Mouse (Mus musculus) yolk sac, embryonic 10.5 days (tissue): ENCODE data around the gene Fyb2.
"Not testable (repeated sequence)": the region's sequence is repeated elsewhere in the genome, so short reads cannot be mapped to it uniquely, and the experiment has no call there.

ENCODE experiments used
- DNase-seq: peaks from one replicate; pipeline ENCODE4 v3.0.0-alpha.2; 2017; ENCODE audit warnings: low spot score

The Fyb2 gene

GRCm38 (mm10) chr4:104939535-104939934, 26.3 kb downstream of the Fyb2 start:
- no peak for DNase-seq

GRCm38 (mm10) chr4:104941895-104942294, 28.6 kb downstream of the Fyb2 start:
- DNase-seq: no peak

GRCm38 (mm10) chr4:104944482-104944881, 31.2 kb downstream of the Fyb2 start:
- no peak for DNase-seq

GRCm38 (mm10) chr4:104948886-104949285, 35.6 kb downstream of the Fyb2 start:
- no peak for DNase-seq

GRCm38 (mm10) chr4:104949304-104949703, 36.0 kb downstream of the Fyb2 start:
- DNase-seq: no peak

GRCm38 (mm10) chr4:104951280-104951878, 38.1 kb downstream of the Fyb2 start:
- DNase-seq: no peak

- no peak for DNase-seq
Measured at GRCm38 (mm10) chr4:104956691-104957090, 43.4 kb downstream of the Fyb2 start.

GRCm38 (mm10) chr4:104961431-104961830, 48.2 kb downstream of the Fyb2 start:
- DNase-seq: no peak

GRCm38 (mm10) chr4:104972606-104973005, 59.4 kb downstream of the Fyb2 start:
- DNase-seq: peak; percentile 11

GRCm38 (mm10) chr4:104975162-104975830, 62.0 kb downstream of the Fyb2 start:
- DNase-seq: no peak

- DNase-seq: no peak
Measured at GRCm38 (mm10) chr4:104985960-104986632, 72.8 kb downstream of the Fyb2 start.

GRCm38 (mm10) chr4:104987631-104988030, 74.4 kb downstream of the Fyb2 start:
- DNase-seq: no peak

GRCm38 (mm10) chr4:104988102-104988501, 74.8 kb downstream of the Fyb2 start:
- DNase-seq: no peak

- DNase-seq: no peak
Measured at GRCm38 (mm10) chr4:104988709-104989108, 75.5 kb downstream of the Fyb2 start.

GRCm38 (mm10) chr4:104990016-104990415, 76.8 kb downstream of the Fyb2 start:
- DNase-seq: no peak

- DNase-seq: no peak
Measured at GRCm38 (mm10) chr4:104990686-104991085, 77.4 kb downstream of the Fyb2 start.

- DNase-seq: no peak
Measured at GRCm38 (mm10) chr4:104992271-104992670, 79.0 kb downstream of the Fyb2 start.

GRCm38 (mm10) chr4:104993140-104993874, 80.1 kb downstream of the Fyb2 start:
- DNase-seq: no peak

GRCm38 (mm10) chr4:104999702-105000101, 86.4 kb downstream of the Fyb2 start:
- DNase-seq: no peak

GRCm38 (mm10) chr4:105001736-105002135, 88.5 kb downstream of the Fyb2 start:
- no peak for DNase-seq

- DNase-seq: no peak
Measured at GRCm38 (mm10) chr4:105004135-105004534, 90.9 kb downstream of the Fyb2 start.

- DNase-seq: not testable (repeated sequence)
Measured at GRCm38 (mm10) chr4:105004649-105005048, 91.4 kb downstream of the Fyb2 start.
